Mouse (Mus musculus) cortical plate, adult 2 months (tissue): Measurements from ENCODE around the gene Mblac2. TPM values are rescaled to one million over a fixed set of nuclear protein-coding genes. Genes with fewer than 3 reads are reported as not detected.

Experiments used
- H3K27ac ChIP-seq: fragments of 200-500 bp; 2 replicates; pipeline ENCODE4 v1.5.1; 2012; ENCODE audit warnings: low read length, control low read depth, inconsistent platforms; ENCODE audit not compliant: insufficient read depth
- H3K4me1 ChIP-seq: fragments of 200-500 bp; 2 replicates; pipeline ENCODE4 v1.6.1; 2011; ENCODE audit warnings: low read length; ENCODE audit not compliant: control insufficient read depth, insufficient read depth
- H3K4me3 ChIP-seq: fragments of 200-500 bp; 2 replicates; pipeline ENCODE4 v1.5.1; 2011; ENCODE audit warnings: mild to moderate bottlenecking, low read length, control low read depth; ENCODE audit not compliant: insufficient read depth
- CTCF ChIP-seq: fragments of 200-500 bp; IDR thresholded peaks from 2 replicates; pipeline ENCODE4 v1.5.1; 2011; ENCODE audit warnings: mild to moderate bottlenecking, control low read depth, low read length; ENCODE audit not compliant: insufficient read depth; ENCODE audit errors: extremely low read depth
- POLR2A ChIP-seq: fragments of 200-500 bp; IDR thresholded peaks from 2 replicates; pipeline ENCODE4 v1.6.1; 2011; ENCODE audit warnings: mild to moderate bottlenecking, low read length, control low read depth; ENCODE audit not compliant: insufficient read depth; ENCODE audit errors: extremely low read depth
- polyA plus RNA-seq: library from polyadenylated mRNA; depleted of rRNA; stranded (reverse); fragments of >200 nt; gene quantifications from 2 replicates; pipeline ENCODE4 v1.2.3, GENCODE M21; 2012; rRNA removed

Mblac2 gene
- polyA plus RNA-seq, 1 experiment, result 22.3 TPM

- no peaks in the 10 kb centered on the region for H3K4me1 ChIP-seq
- H3K27ac ChIP-seq, result no peak overlapping the region
- H3K4me3 ChIP-seq, result no peak overlapping the region
- no peak for TF ChIP-seq CTCF
- no peak for TF ChIP-seq POLR2A
Measured at GRCm38 (mm10) chr13:81793850-81794249, 82.7 kb downstream of the Mblac2 start.

GRCm38 (mm10) chr13:81801121-81801520, 90.0 kb downstream of the Mblac2 start:
- Histone ChIP-seq H3K27ac (no peak overlapping the region), H3K4me1 (no peaks in the 10 kb centered on the region), H3K4me3 (no peak overlapping the region)
- no peak for TF ChIP-seq CTCF
- no peak for TF ChIP-seq POLR2A

Other genes starting within 250 kb of the Mblac2 start
- gene Adgrv1, start 78.2 kb upstream of the Mblac2 start, polyA plus RNA-seq, result 1.9 and 2.4 TPM in 2 replicates
- 6.4 and 7.7 TPM in 2 replicates for gene Lysmd3, start 53.7 kb upstream of the Mblac2 start, polyA plus RNA-seq
- gene Polr3g, start 328 bp upstream of the Mblac2 start, polyA plus RNA-seq, result 5.1 and 5.7 TPM in 2 replicates
- 150 and 164 TPM in 2 replicates for gene Cetn3, start 71.7 kb downstream of the Mblac2 start, polyA plus RNA-seq